Mouse (Mus musculus): ENCODE measurements around the gene Klhl2. TPM values are rescaled to one million over a fixed set of nuclear protein-coding genes. Genes with fewer than 3 reads are reported as not detected.

Gene Klhl2
- polyA plus RNA-seq, 1 experiment from 2014 or later, result 5.4 TPM

DNA sequence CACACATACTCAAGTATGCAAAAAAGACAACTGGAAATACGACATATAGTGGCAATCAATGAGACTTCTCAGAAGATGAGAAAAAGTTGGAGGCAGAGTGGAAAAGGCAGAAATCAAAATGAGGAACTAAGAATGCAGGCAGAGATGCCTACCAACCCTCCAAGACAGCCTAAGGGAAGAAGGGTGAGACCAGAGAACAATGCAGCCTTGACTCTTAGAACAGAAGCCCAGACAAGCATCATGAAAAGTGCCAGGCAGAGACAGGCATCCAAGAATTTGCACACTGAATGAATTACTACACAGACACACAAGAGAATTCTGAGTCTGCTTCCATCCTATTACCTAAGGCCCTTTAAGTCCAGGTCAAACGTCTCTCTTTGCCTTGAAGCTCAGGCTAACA, 2.6 kb downstream of the Klhl2 start:
- no peak overlapping the region for H3K4me3 ChIP-seq
- H3K36me3 ChIP-seq, result no peaks in the 10 kb centered on the region
- no peak overlapping the region for H3K9ac ChIP-seq
- H3K27me3 ChIP-seq (replicated peaks), result no peaks in the 10 kb centered on the region
- no peak overlapping the region for H3K27ac ChIP-seq (replicated peaks)
- H3K9me3 ChIP-seq, result no peaks in the 10 kb centered on the region
- H3K4me2 ChIP-seq, result no peak overlapping the region
- WGBS, result 50% methylated on average over 2 of the region's 2 CpGs
- ATAC-seq (ENCODE audit: extremely low read depth, insufficient number of reproducible peaks, low FRiP score, low TSS enrichment), result no peak
- H3K4me1 ChIP-seq, result peaks cover 59% of the 10 kb centered on the region

DNA sequence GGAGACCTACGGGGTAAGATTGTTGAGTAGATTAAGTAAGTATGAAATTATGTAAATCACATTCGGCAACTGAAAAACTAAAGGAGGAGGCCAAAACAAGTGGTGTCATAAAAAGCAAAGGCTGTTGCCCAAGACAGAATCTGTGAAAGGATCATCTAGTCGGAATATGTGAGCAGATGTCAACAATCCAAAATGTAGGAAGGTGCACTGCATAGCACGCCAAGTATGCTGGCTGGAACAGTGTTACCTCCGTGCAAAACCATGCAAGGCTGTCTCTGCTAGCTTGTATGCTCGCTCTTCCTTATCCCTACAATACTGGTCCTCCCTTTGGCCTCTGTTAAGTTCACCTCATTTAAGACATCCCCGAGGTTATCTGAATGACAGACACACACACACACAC, 4.5 kb downstream of the Klhl2 start:
- Histone ChIP-seq H3K27ac (replicated peaks) (no peak overlapping the region), H3K9me3 (no peaks in the 10 kb centered on the region), H3K4me3 (no peak overlapping the region), H3K36me3 (no peaks in the 10 kb centered on the region), H3K9ac (no peak overlapping the region), H3K4me1 (peaks cover 61% of the 10 kb centered on the region), H3K4me2 (no peak overlapping the region), H3K27me3 (replicated peaks) (no peaks in the 10 kb centered on the region)
- 78% methylated on average over 7 of the region's 7 CpGs for WGBS
- no peak for ATAC-seq (ENCODE audit: extremely low read depth, insufficient number of reproducible peaks, low FRiP score, low TSS enrichment)

DNA sequence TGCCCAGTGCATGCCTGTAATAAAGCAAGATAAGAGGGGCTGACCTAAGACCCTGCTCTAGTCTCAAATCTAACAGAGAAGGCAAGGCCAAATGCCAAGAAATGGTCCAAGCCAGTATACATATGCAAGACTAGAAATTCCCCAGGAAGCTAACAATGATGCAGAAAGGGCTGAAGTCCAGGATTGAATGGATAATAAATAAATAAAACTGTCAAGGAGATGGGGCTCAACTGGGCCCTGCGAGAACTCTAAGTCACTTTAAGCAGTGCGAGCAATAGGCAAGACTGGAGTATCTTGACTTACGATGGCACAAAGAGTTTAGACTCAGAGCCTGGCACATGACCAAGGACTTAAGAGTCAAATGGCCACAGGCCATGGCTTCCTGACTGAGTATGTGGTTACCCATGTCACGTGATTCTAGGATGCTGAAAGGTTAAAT, 5.8 kb downstream of the Klhl2 start:
- Histone ChIP-seq H3K4me2 (no peak overlapping the region), H3K36me3 (no peaks in the 10 kb centered on the region), H3K27ac (replicated peaks) (no peak overlapping the region), H3K9ac (no peak overlapping the region), H3K4me3 (no peak overlapping the region), H3K4me1 (peaks cover 60% of the 10 kb centered on the region), H3K9me3 (no peaks in the 10 kb centered on the region), H3K27me3 (replicated peaks) (no peaks in the 10 kb centered on the region)
- WGBS, result 81% methylated on average over 4 of the region's 4 CpGs
- ATAC-seq (ENCODE audit: extremely low read depth, insufficient number of reproducible peaks, low FRiP score, low TSS enrichment), result no peak

DNA sequence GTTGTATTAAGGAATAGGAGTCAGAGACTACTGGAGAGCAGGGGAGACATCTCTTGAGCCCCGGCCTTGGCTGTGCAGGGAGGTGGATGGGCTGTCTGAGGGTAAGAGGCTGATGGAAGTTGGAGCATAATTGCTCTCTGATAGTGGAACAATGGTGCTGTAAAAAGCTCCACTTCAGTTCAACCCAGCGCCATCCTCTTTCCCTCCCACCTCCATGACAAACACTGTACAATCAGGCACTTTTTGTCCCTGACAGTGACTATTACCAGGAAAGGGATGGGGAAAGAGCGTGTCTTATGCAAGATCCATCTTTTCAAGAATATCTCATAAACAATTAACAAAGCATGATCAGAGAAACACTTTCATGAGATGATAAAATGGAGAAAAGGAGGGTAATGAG, 6.6 kb downstream of the Klhl2 start:
- ATAC-seq (ENCODE audit: extremely low read depth, insufficient number of reproducible peaks, low FRiP score, low TSS enrichment), result no peak
- no peak overlapping the region for H3K4me3 ChIP-seq
- H3K4me1 ChIP-seq, result peaks cover 55% of the 10 kb centered on the region
- H3K9ac ChIP-seq, result no peak overlapping the region
- H3K4me2 ChIP-seq, result no peak overlapping the region
- WGBS, result 65% methylated on average over 3 of the region's 3 CpGs
- no peaks in the 10 kb centered on the region for H3K27me3 ChIP-seq (replicated peaks)
- no peaks in the 10 kb centered on the region for H3K9me3 ChIP-seq
- no peak overlapping the region for H3K27ac ChIP-seq (replicated peaks)
- H3K36me3 ChIP-seq, result no peaks in the 10 kb centered on the region

DNA sequence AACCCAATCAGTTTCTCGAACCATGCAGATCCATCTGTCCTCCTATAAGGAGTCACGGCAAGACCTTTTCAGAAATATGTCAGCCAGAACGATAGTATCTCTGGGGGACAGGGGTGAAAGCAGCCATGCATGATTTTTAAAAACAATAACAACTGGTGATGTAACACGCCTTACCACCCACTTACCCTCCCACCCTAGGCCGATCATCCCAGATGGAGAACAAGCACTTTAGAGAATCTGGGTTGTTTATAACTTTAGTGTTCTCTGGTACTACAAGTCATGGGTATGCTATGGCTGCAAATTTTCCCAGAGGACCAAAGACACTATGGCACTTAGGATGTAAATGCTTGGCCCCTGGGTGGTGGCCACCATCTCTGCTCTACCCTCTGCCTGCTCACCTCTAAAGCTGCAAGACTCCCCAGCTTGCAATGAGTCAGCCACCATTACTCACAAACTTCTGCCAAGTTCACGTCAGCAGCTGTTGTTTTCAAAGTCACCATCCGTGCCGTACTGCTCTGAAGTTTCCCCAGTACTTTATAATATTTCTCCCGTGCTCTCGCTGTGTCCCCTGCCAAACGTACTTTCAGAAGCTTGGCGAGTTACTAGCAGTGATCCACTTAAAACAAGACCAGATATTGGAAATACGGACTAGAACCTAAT, 7.9 kb downstream of the Klhl2 start:
- Histone ChIP-seq H3K9ac (no peak overlapping the region), H3K27ac (replicated peaks) (no peak overlapping the region)
- WGBS, result 69% methylated on average over 13 of the region's 13 CpGs

DNA sequence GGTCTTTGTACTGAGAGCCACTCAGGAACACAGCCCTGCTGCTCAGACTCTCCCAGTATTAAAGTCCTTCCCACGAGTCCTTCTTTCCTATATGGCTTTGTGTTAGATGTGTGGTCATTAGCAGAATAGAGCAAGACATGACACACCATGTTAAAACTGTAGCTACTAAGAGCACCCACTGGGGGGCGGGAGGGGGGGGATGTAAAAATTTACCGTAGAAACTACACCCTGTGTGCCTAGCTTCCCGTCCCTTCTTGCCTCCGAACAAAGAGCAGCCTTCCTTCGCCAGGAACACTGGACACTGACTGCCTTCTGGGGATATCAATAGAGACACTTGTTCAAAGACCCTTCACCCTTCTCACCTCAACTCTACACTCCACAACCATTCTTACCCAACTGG, 10.2 kb downstream of the Klhl2 start:
- H3K27ac ChIP-seq (replicated peaks), result no peak overlapping the region
- no peaks in the 10 kb centered on the region for H3K36me3 ChIP-seq
- no peak overlapping the region for H3K4me3 ChIP-seq
- H3K9ac ChIP-seq, result no peak overlapping the region
- peaks cover 45% of the 10 kb centered on the region for H3K4me1 ChIP-seq
- no peak overlapping the region for H3K4me2 ChIP-seq
- no peaks in the 10 kb centered on the region for H3K27me3 ChIP-seq (replicated peaks)
- no peak for ATAC-seq (ENCODE audit: extremely low read depth, insufficient number of reproducible peaks, low FRiP score, low TSS enrichment)
- WGBS, result 81% methylated on average over 6 of the region's 6 CpGs
- H3K9me3 ChIP-seq, result no peaks in the 10 kb centered on the region

More for the DNA sequence above, 7.9 kb downstream of the Klhl2 start:
- Histone ChIP-seq H3K9me3 (no peaks in the 10 kb centered on the region), H3K4me1 (peaks cover 49% of the 10 kb centered on the region), H3K36me3 (no peaks in the 10 kb centered on the region), H3K4me3 (no peak overlapping the region), H3K27me3 (replicated peaks) (no peaks in the 10 kb centered on the region), H3K4me2 (peak overlapping the region; percentile 9; the same call in 1 of the 2 replicates)
- no peak for ATAC-seq (ENCODE audit: extremely low read depth, insufficient number of reproducible peaks, low FRiP score, low TSS enrichment)

DNA sequence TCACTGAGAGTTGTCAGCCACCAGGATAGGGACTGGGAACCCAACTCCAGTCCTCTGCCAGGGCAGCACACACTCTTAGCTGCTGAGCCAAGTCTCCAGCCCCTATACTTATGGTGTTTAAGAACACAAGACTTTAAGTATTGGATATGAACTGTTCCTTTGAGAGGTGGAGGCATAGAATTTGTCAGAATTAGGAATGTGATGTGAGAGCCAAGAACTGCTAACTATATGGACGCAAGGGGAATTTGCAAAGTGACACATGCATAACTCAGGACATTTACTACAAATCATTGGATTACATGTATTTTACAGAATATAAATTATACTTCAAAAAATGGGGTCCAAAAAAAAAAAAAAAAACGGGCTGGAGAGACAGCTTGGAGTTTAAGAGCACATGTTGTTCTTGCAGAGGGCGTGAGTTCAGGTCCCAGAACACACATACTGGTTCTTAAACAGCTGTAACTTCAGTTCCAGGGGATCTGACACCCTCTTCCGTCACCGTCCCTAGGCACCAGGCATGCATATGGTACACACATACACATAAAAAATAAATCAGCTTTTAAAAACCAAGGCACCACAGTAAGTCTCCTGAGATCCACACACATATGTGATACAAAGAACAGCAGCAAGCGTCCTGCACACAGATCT, 14.2 kb downstream of the Klhl2 start:
- Histone ChIP-seq H3K27me3 (replicated peaks) (no peaks in the 10 kb centered on the region), H3K9ac (no peak overlapping the region), H3K9me3 (no peaks in the 10 kb centered on the region), H3K27ac (replicated peaks) (no peak overlapping the region), H3K4me3 (no peak overlapping the region), H3K36me3 (peaks cover 27% of the 10 kb centered on the region), H3K4me2 (no peak overlapping the region), H3K4me1 (peaks cover 25% of the 10 kb centered on the region)
- no peak for ATAC-seq (ENCODE audit: extremely low read depth, insufficient number of reproducible peaks, low FRiP score, low TSS enrichment)
- 78% methylated on average over 6 of the region's 6 CpGs for WGBS

DNA sequence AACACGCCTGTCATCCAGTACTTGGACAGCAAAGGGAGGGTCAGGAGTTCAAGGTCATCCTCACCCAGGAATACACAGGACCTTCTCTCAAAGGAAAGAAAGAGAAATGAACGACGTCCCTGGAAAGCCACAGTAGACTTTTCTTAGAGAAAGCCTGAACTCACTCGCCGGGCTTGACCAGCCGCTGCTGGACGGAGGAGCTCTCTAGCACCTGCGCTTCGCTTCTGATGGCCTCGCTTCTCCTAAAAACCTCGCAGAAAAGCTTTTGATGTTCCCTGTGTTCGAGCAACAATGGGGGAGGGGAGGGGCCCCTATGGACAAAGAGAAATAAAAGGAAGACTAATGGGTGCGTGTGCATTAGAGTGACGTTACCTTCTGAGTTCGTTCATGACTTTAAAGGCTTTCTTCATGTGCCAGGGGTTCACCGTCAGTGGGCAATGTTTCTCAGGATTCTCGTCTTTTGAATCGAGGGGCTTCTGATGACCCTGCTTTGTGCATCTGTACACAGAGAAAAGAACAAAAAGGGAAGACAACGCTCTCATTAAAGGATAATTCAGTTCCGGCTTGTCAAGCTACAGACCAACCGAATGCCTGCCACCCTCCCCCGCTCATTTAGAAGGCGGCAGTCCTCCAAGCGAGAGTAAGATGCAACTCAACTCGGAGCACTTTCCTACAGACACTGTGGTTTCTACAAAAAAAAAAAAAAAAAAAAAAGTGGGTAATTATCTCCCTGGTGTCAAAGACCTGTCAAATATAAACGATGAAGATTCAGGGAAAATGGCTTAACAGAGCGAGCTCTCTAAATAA, 15.5 kb downstream of the Klhl2 start:
- Histone ChIP-seq H3K9me3 (no peaks in the 10 kb centered on the region), H3K4me3 (no peak overlapping the region), H3K4me1 (peaks cover 32% of the 10 kb centered on the region), H3K36me3 (peaks cover 34% of the 10 kb centered on the region), H3K27ac (replicated peaks) (no peak overlapping the region), H3K4me2 (no peak overlapping the region), H3K9ac (no peak overlapping the region), H3K27me3 (replicated peaks) (no peaks in the 10 kb centered on the region)
- ATAC-seq (ENCODE audit: extremely low read depth, insufficient number of reproducible peaks, low FRiP score, low TSS enrichment), result no peak
- 72% methylated on average over 27 of the region's 27 CpGs for WGBS

DNA sequence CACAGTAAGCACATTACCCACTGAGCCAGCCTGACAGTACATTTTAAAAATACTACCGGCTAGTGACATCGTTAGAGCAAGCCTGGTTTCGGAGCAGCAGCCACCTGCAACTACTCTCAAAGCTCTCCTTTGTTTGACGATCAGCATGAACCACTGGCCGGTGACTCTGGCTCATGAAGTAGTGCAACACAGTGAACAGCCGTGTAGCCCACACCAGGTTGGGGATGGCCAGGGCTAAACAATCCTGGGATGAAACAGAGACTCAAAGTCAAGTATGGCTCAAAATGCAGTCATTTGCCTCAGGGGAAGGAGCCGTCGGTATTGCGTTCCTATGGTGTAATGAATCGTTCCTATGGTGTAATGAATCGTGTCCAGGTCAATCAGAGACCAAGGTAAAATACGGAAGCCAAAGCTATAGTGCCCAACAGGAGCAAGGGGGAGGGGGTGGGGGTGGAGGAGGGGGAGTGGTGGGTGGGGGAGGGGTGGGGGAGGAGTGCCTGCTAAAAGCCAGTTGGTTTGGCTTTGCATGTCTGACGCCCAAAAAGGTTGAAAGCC, 17.2 kb downstream of the Klhl2 start:
- no peak overlapping the region for H3K4me2 ChIP-seq
- H3K4me1 ChIP-seq, result peaks cover 27% of the 10 kb centered on the region
- peaks cover 47% of the 10 kb centered on the region for H3K36me3 ChIP-seq
- no peak overlapping the region for H3K27ac ChIP-seq (replicated peaks)
- no peak overlapping the region for H3K4me3 ChIP-seq
- ATAC-seq (ENCODE audit: extremely low read depth, insufficient number of reproducible peaks, low FRiP score, low TSS enrichment), result no peak; the same call in 1 of the 2 replicates
- H3K9me3 ChIP-seq, result no peaks in the 10 kb centered on the region
- 91% methylated on average over 13 of the region's 13 CpGs for WGBS
- H3K27me3 ChIP-seq (replicated peaks), result no peaks in the 10 kb centered on the region
- H3K9ac ChIP-seq, result no peak overlapping the region

DNA sequence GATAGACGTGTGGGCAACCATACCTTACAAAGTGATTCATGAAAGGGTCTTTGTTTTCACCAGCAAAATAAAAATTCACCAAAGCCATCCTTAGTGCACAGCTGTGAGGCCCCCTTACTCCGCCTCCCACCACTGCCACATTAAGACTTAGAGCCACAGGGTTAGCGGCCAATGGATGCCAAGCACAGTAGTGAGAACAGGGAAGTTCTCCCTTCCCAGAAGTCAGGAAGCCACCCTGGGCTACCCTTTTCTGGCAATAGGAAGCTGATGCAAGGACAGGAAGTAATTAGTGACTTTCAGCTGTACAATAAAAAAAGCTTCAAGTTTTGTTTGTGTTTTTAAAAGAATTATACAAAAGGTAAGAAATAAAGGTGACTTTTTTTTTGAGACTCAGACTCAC, 18.2 kb downstream of the Klhl2 start:
- H3K9ac ChIP-seq, result no peak overlapping the region
- no peaks in the 10 kb centered on the region for H3K9me3 ChIP-seq
- no peak overlapping the region for H3K4me3 ChIP-seq
- no peak for ATAC-seq (ENCODE audit: extremely low read depth, insufficient number of reproducible peaks, low FRiP score, low TSS enrichment)
- H3K36me3 ChIP-seq, result peaks cover 52% of the 10 kb centered on the region
- no peaks in the 10 kb centered on the region for H3K27me3 ChIP-seq (replicated peaks)
- no peak overlapping the region for H3K4me2 ChIP-seq
- peaks cover 23% of the 10 kb centered on the region for H3K4me1 ChIP-seq
- WGBS, result 81% methylated on average over 3 of the region's 3 CpGs
- no peak overlapping the region for H3K27ac ChIP-seq (replicated peaks)

DNA sequence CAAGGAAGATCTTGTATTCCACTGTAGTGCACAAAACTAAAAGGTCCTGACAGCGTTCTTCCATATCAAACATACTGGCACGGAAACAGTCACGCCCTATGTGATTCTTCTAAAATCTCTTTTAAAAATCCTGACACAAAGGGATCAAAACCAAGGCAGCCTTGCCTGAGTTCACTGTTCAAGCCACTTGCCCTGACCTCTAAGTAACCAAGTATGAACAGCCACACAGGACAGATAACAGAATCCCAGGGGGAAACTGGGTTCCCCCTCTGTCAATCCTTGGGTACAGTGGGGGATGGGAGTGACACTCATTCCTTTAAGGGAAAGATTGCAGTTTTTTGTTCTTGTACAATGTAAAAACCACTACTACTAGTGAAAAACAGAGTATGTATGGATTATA, 19.9 kb downstream of the Klhl2 start:
- Histone ChIP-seq H3K9ac (no peak overlapping the region), H3K4me2 (no peak overlapping the region), H3K27me3 (replicated peaks) (no peaks in the 10 kb centered on the region), H3K36me3 (peaks cover 52% of the 10 kb centered on the region), H3K27ac (replicated peaks) (no peak overlapping the region), H3K4me3 (no peak overlapping the region), H3K4me1 (peaks cover 24% of the 10 kb centered on the region), H3K9me3 (no peaks in the 10 kb centered on the region)
- 86% methylated on average over 3 of the region's 3 CpGs for WGBS
- no peak for ATAC-seq (ENCODE audit: extremely low read depth, insufficient number of reproducible peaks, low FRiP score, low TSS enrichment)
